Mouse (Mus musculus) ES-E14 (cell line): Measurements from ENCODE around the gene Slc4a2. TPM values are rescaled to one million over a fixed set of nuclear protein-coding genes. Genes with fewer than 3 reads are reported as not detected.
A peak's percentile ranks its signal among the peaks of the same experiment; 100 is the strongest.

Experiments used
- DNase-seq: peaks from one replicate; pipeline ENCODE4 v3.0.0-alpha.2; 2013; ENCODE audit warnings: low read depth, low spot score
- H3K27ac ChIP-seq: 2 replicates; pipeline ENCODE4 v1.5.1; 2012; ENCODE audit warnings: low read depth, mild to moderate bottlenecking, low read length, moderate library complexity, mixed read lengths; ENCODE audit not compliant: poor library complexity, insufficient read depth, severe bottlenecking
- H3K36me3 ChIP-seq: 2 replicates; pipeline ENCODE4 v1.6.1; 2012; ENCODE audit warnings: mild to moderate bottlenecking, low read length, moderate library complexity, mixed read lengths; ENCODE audit not compliant: control insufficient read depth, poor library complexity, insufficient read depth, severe bottlenecking
- H3K4me1 ChIP-seq, 2 experiments: fragments of 150-350 bp in 1 of 2; sonication (generic) in 1 of 2; 2 replicates each; pipeline ENCODE4 v1.6.1; 2012; ENCODE audit warnings: low read length in 2 of 2, mild to moderate bottlenecking in 1 of 2, mixed read lengths in 1 of 2; ENCODE audit not compliant: control insufficient read depth in 2 of 2, insufficient read depth in 2 of 2, poor library complexity in 1 of 2
- H3K4me3 ChIP-seq, 2 experiments: fragments of 150-350 bp in 1 of 2; sonication (generic) in 1 of 2; 2 replicates each; pipeline ENCODE4 v1.5.1; 2012; ENCODE audit warnings: low read length in 2 of 2, low read depth in 1 of 2, mild to moderate bottlenecking in 1 of 2, mixed read lengths in 1 of 2; ENCODE audit not compliant: insufficient read depth in 1 of 2, poor library complexity in 1 of 2, severe bottlenecking in 1 of 2
- H3K9ac ChIP-seq: 2 replicates; pipeline ENCODE4 v1.6.1; 2012; ENCODE audit warnings: low read depth, mild to moderate bottlenecking, low read length, mixed read lengths; ENCODE audit not compliant: poor library complexity, insufficient read depth, severe bottlenecking
- H3K9me3 ChIP-seq: fragments of 150-350 bp; sonication (generic); 2 replicates; pipeline ENCODE4 v1.6.1; 2012; ENCODE audit warnings: low read depth, mild to moderate bottlenecking, low read length; ENCODE audit not compliant: control insufficient read depth, insufficient read depth
- CHD2 ChIP-seq: IDR thresholded peaks from 2 replicates; pipeline ENCODE4 v1.6.1; 2014; ENCODE audit warnings: mild to moderate bottlenecking, low read depth, low read length, inconsistent platforms
- HCFC1 ChIP-seq: IDR thresholded peaks from 2 replicates; pipeline ENCODE4 v1.6.1; 2012; ENCODE audit warnings: low read length, inconsistent platforms, borderline replicate concordance; ENCODE audit not compliant: insufficient read depth
- MAFK ChIP-seq: IDR thresholded peaks from 2 replicates; pipeline ENCODE4 v1.6.1; 2014; ENCODE audit warnings: mild to moderate bottlenecking, low read depth, low read length, inconsistent platforms; ENCODE audit not compliant: insufficient read depth
- ZC3H11A ChIP-seq: IDR thresholded peaks from 2 replicates; pipeline ENCODE4 v1.6.1; 2012; ENCODE audit warnings: low read depth, mild to moderate bottlenecking, inconsistent platforms, low read length, borderline replicate concordance
- ZNF384 ChIP-seq: IDR thresholded peaks from 2 replicates; pipeline ENCODE4 v1.6.1; 2012; ENCODE audit warnings: low read depth, low read length, inconsistent platforms
- in situ Hi-C, 2 experiments: fragments of 600-800 bp; cut with MboI; formaldehyde crosslinking; loops; one replicate each; pipeline ENCODE4 v1.15.1; 2025; ENCODE audit warnings: low sequenced_read_pairs in 2 of 2, inconsistent platforms in 1 of 2; ENCODE audit not compliant: unreplicated experiment in 2 of 2
- total RNA-seq: library from RNA; depleted of rRNA; stranded (reverse); fragments of 300-350 nt; gene quantifications from 2 replicates; pipeline ENCODE4 v1.2.3, GENCODE M21; 2012; rRNA removed

Slc4a2 gene
- total RNA-seq = 30.4 and 31.5 TPM in 2 replicates

- DNase-seq = peak; percentile 99
- H3K9ac ChIP-seq = peak within 1 kb of the TSS; percentile 70
- H3K36me3 ChIP-seq = peaks cover 4% of the 10 kb centered on the region; the same call in 1 of the 2 replicates
- in situ Hi-C loops = no loop called here
- peak within 1 kb of the TSS; percentile 41; the same call in 1 of the 2 replicates for H3K27ac ChIP-seq
- no peaks in the 10 kb centered on the region for H3K9me3 ChIP-seq
- H3K4me3 ChIP-seq = peak within 1 kb of the TSS; percentile 76 to 82
- peaks cover 4 to 27% of the 10 kb centered on the region in 2 experiments; a peak in 2 of 4 replicates for H3K4me1 ChIP-seq
- TF ChIP-seq HCFC1 (peak; percentile 99), MAFK (no peak), CHD2 (peak; percentile 82; the same call in 1 of the 2 replicates)
Observed at GRCm38 (mm10) chr5:24423129-24424003, at the start of gene Slc4a2, which contains the start of gene Cdk5. TSS of gene Slc4a2 (plus strand) at chr5:24423837. TSS of gene Cdk5 (minus strand) at chr5:24423530.

- no peak for DNase-seq
Observed at GRCm38 (mm10) chr5:24374216-24374615, 49.4 kb upstream of the Slc4a2 start.

GRCm38 (mm10) chr5:24374666-24375328, 48.8 kb upstream of the Slc4a2 start:
- Histone ChIP-seq H3K4me3 (no peak overlapping the region), H3K36me3 (no peaks in the 10 kb centered on the region), H3K27ac (no peak overlapping the region), H3K9ac (no peak overlapping the region), H3K9me3 (no peaks in the 10 kb centered on the region), H3K4me1 (peaks cover 0 to 9% of the 10 kb centered on the region in 2 experiments; a peak in 1 of 4 replicates)
- no peak for DNase-seq
- in situ Hi-C loops = no loop called here
- no peak for TF ChIP-seq ZNF384
- no peak for TF ChIP-seq HCFC1

More at GRCm38 (mm10) chr5:24374216-24374615, 49.4 kb upstream of the Slc4a2 start:
- Histone ChIP-seq H3K4me3 (no peak overlapping the region), H3K36me3 (no peaks in the 10 kb centered on the region), H3K4me1 (0 out of 4 replicates have a peak, but pooled peaks cover 0 to 3% of the 10 kb centered on the region in 2 experiments), H3K9ac (no peak overlapping the region), H3K27ac (no peak overlapping the region), H3K9me3 (no peaks in the 10 kb centered on the region)
- in situ Hi-C loops = no loop called here
- TF ChIP-seq CHD2 = no peak
- no peak for TF ChIP-seq HCFC1
- TF ChIP-seq ZC3H11A = no peak
- TF ChIP-seq ZNF384 = no peak
- no peak for TF ChIP-seq MAFK

- H3K36me3 ChIP-seq = no peaks in the 10 kb centered on the region
- in situ Hi-C loops = no loop called here
- H3K4me1 ChIP-seq = peaks cover 0 to 14% of the 10 kb centered on the region in 2 experiments; a peak in 1 of 4 replicates
- no peak overlapping the region for H3K4me3 ChIP-seq
- H3K9ac ChIP-seq = no peak overlapping the region
- no peak for DNase-seq
- TF ChIP-seq ZNF384 = no peak
- no peak overlapping the region for H3K27ac ChIP-seq
- H3K9me3 ChIP-seq = no peaks in the 10 kb centered on the region
Observed at GRCm38 (mm10) chr5:24378700-24379099, 44.9 kb upstream of the Slc4a2 start.
